Mouse (Mus musculus) hindbrain, embryonic 13.5 days (tissue): ENCODE results near the gene Lat2. TPM values are rescaled to one million over a fixed set of nuclear protein-coding genes. Genes with fewer than 3 reads are reported as not detected.

Experiments used
- ATAC-seq: fragments of 200-750 bp; cut with Nextera tagmentation; 2 replicates; pipeline ENCODE4 v1.8.0; 2017; ENCODE audit warnings: moderate TSS enrichment; ENCODE audit not compliant: low FRiP score
- H3K27ac ChIP-seq: fragments of 300-500 bp; sonication (generic); 2 replicates; pipeline ENCODE4 v1.5.1; 2015; ENCODE audit warnings: inconsistent platforms, mild to moderate bottlenecking, moderate library complexity
- H3K27me3 ChIP-seq: fragments of 300-500 bp; sonication (generic); 2 replicates; pipeline ENCODE4 v1.6.1; 2015; ENCODE audit warnings: mild to moderate bottlenecking, inconsistent platforms
- H3K36me3 ChIP-seq: fragments of 300-500 bp; sonication (generic); 2 replicates; pipeline ENCODE4 v1.6.1; 2015; ENCODE audit warnings: mild to moderate bottlenecking, inconsistent platforms
- H3K4me1 ChIP-seq: fragments of 300-500 bp; sonication (generic); replicated peaks from 2 replicates; pipeline ENCODE4 v1.6.1; 2015; ENCODE audit warnings: inconsistent platforms
- H3K4me2 ChIP-seq: fragments of 300-500 bp; sonication (generic); 2 replicates; pipeline ENCODE4 v1.6.1; 2015; ENCODE audit warnings: inconsistent platforms, mild to moderate bottlenecking, moderate library complexity
- H3K4me3 ChIP-seq: fragments of 300-500 bp; sonication (generic); 2 replicates; pipeline ENCODE4 v1.5.1; 2015; ENCODE audit warnings: mild to moderate bottlenecking, inconsistent platforms
- H3K9ac ChIP-seq: fragments of 300-500 bp; sonication (generic); 2 replicates; pipeline ENCODE4 v1.6.1; 2015; ENCODE audit warnings: mild to moderate bottlenecking, inconsistent platforms
- H3K9me3 ChIP-seq: fragments of 300-500 bp; sonication (generic); 2 replicates; pipeline ENCODE4 v1.6.1; 2016; ENCODE audit warnings: inconsistent platforms
- WGBS: fragments of 180-500 bp; shearing (Covaris S2); methylation state at CpG from one replicate; pipeline ENCODE4 v1.1.7; 2015; 5-methylcytosine and 5-hydroxymethylcytosine counted together
- microRNA-seq: library from miRNA; unstranded; fragments of <30 nt; microRNA quantifications from one replicate; pipeline ENCODE4, GENCODE M21; 2016
- polyA plus RNA-seq: library from polyadenylated mRNA; unstranded; fragments of >200 nt; fragmentation: Nextera tagmentation; extraction: Ambion mirVana; gene quantifications from 2 replicates; pipeline ENCODE4 v1.2.1, GENCODE M21; 2015

Lat2 gene
- polyA plus RNA-seq, 1 experiment from 2014 or later = 5.7 TPM

- ATAC-seq = no peak
- H3K4me3 ChIP-seq = no peak overlapping the region
- 80% methylated on average over 16 of the region's 16 CpGs for WGBS
Measured at GRCm38 (mm10) chr5:134560450-134561171, 54.2 kb downstream of the Lat2 start.

GRCm38 (mm10) chr5:134560071-134560449 lies 54.8 kb downstream of the Lat2 start, which contains the start of gene Syna:
Syna (minus strand) TSS chr5:134560171.
- 90% methylated on average over 7 of the region's 7 CpGs for WGBS
- ATAC-seq = no peak
- H3K9ac ChIP-seq = no peak within 1 kb of the TSS
- no peaks in the 10 kb centered on the region for H3K9me3 ChIP-seq
- H3K27me3 ChIP-seq = no peaks in the 10 kb centered on the region
- no peak within 1 kb of the TSS for H3K4me3 ChIP-seq
- no peak within 1 kb of the TSS for H3K27ac ChIP-seq
- H3K4me2 ChIP-seq = no peak within 1 kb of the TSS
- peaks cover 4% of the 10 kb centered on the region for H3K36me3 ChIP-seq
- H3K4me1 ChIP-seq = peaks cover 11% of the 10 kb centered on the region

More at GRCm38 (mm10) chr5:134560450-134561171, 54.2 kb downstream of the Lat2 start:
- Histone ChIP-seq H3K27ac (no peak overlapping the region), H3K36me3 (peaks cover 4% of the 10 kb centered on the region), H3K27me3 (no peaks in the 10 kb centered on the region), H3K4me1 (peaks cover 5% of the 10 kb centered on the region), H3K9me3 (no peaks in the 10 kb centered on the region), H3K9ac (no peak overlapping the region), H3K4me2 (no peak overlapping the region)

GRCm38 (mm10) chr5:134555463-134556164 lies 59.2 kb downstream of the Lat2 start:
- H3K4me2 ChIP-seq = peak overlapping the region; percentile 40
- 12% methylated on average over 20 of the region's 20 CpGs for WGBS
- H3K27ac ChIP-seq = peak overlapping the region; percentile 24
- H3K9me3 ChIP-seq = no peaks in the 10 kb centered on the region
- H3K27me3 ChIP-seq = no peaks in the 10 kb centered on the region
- H3K4me3 ChIP-seq = peak overlapping the region; percentile 10; the same call in 1 of the 2 replicates
- peaks cover 28% of the 10 kb centered on the region for H3K4me1 ChIP-seq
- H3K9ac ChIP-seq = no peak overlapping the region
- peaks cover 4% of the 10 kb centered on the region for H3K36me3 ChIP-seq
- no peak for ATAC-seq

GRCm38 (mm10) chr5:134553951-134554546 lies 60.8 kb downstream of the Lat2 start:
- ATAC-seq = no peak
- Histone ChIP-seq H3K4me1 (peaks cover 44% of the 10 kb centered on the region), H3K27ac (no peak overlapping the region), H3K27me3 (no peaks in the 10 kb centered on the region), H3K4me3 (no peak overlapping the region), H3K9ac (no peak overlapping the region), H3K4me2 (no peak overlapping the region), H3K9me3 (no peaks in the 10 kb centered on the region), H3K36me3 (peaks cover 4% of the 10 kb centered on the region; the same call in 1 of the 2 replicates)
- 86% methylated on average over 5 of the region's 5 CpGs for WGBS

GRCm38 (mm10) chr5:134552110-134552972 lies 62.5 kb downstream of the Lat2 start, which contains the start of gene Clip2:
Clip2 (minus strand) TSS chr5:134552434.
- peak within 1 kb of the TSS; percentile 91 for H3K4me3 ChIP-seq
- H3K27me3 ChIP-seq = no peaks in the 10 kb centered on the region
- peaks cover 61% of the 10 kb centered on the region for H3K4me1 ChIP-seq
- no peaks in the 10 kb centered on the region for H3K9me3 ChIP-seq
- ATAC-seq = peak; percentile 92
- H3K4me2 ChIP-seq = peak within 1 kb of the TSS; percentile 98
- no peaks in the 10 kb centered on the region for H3K36me3 ChIP-seq
- H3K9ac ChIP-seq = peak within 1 kb of the TSS; percentile 99
- peak within 1 kb of the TSS; percentile 99 for H3K27ac ChIP-seq
- 1% methylated on average over 54 of the region's 61 CpGs for WGBS

GRCm38 (mm10) chr5:134551233-134552109 lies 63.4 kb downstream of the Lat2 start:
- Histone ChIP-seq H3K36me3 (no peaks in the 10 kb centered on the region), H3K27ac (peak overlapping the region; percentile 99), H3K4me2 (peak overlapping the region; percentile 98), H3K9me3 (no peaks in the 10 kb centered on the region), H3K9ac (peak overlapping the region; percentile 99), H3K27me3 (no peaks in the 10 kb centered on the region), H3K4me1 (peaks cover 68% of the 10 kb centered on the region), H3K4me3 (peak overlapping the region; percentile 91)
- WGBS = 2% methylated on average over 50 of the region's 52 CpGs
- ATAC-seq = peak; percentile 47

GRCm38 (mm10) chr5:134550836-134551232 lies 64.0 kb downstream of the Lat2 start:
- Histone ChIP-seq H3K27me3 (no peaks in the 10 kb centered on the region), H3K4me3 (peak overlapping the region; percentile 91), H3K9ac (peak overlapping the region; percentile 99), H3K4me2 (peak overlapping the region; percentile 98), H3K27ac (peak overlapping the region; percentile 99), H3K9me3 (no peaks in the 10 kb centered on the region), H3K4me1 (peaks cover 72% of the 10 kb centered on the region), H3K36me3 (no peaks in the 10 kb centered on the region)
- WGBS = 9% methylated on average over 6 of the region's 6 CpGs
- no peak; the same call in 1 of the 2 replicates for ATAC-seq

Small RNAs within 50 kb of the gene (microRNA-seq; reads per million reads assigned to microRNA genes)
- gene Mir7228 = not detected

Other genes starting within 250 kb of the Lat2 start
- 74.5 and 76.0 TPM in 2 replicates for gene Gtf2ird1, start 158.3 kb downstream of the Lat2 start, polyA plus RNA-seq
- gene Clip2, start 62.6 kb downstream of the Lat2 start, polyA plus RNA-seq = 14.4 and 15.1 TPM in 2 replicates
- gene Syna, start 54.9 kb downstream of the Lat2 start, polyA plus RNA-seq = 0.42 and 0.43 TPM in 2 replicates
- 192 and 194 TPM in 2 replicates for gene Rfc2, start 33.7 kb downstream of the Lat2 start, polyA plus RNA-seq
- gene Eif4h, start 24.5 kb upstream of the Lat2 start, polyA plus RNA-seq = 336 and 347 TPM in 2 replicates
- gene Limk1, start 73.6 kb upstream of the Lat2 start, polyA plus RNA-seq = 21.6 and 23.4 TPM in 2 replicates
- 5.7 and 7.8 TPM in 2 replicates for gene Eln, start 132.3 kb upstream of the Lat2 start, polyA plus RNA-seq